Mouse (Mus musculus): ENCODE measurements at regions not wholly inside any gene's neighbourhood (a gene's known extent, or its start where the extent isn't known, plus 50 kb on each side); places are given as distances from the start of the nearest gene placed in this dataset.
A peak's percentile ranks its signal among the peaks of the same experiment; 100 is the strongest.

- no peak for DNase-seq (ENCODE audit: low spot score in 2 of 2)
Observed at GRCm38 (mm10) chr3:49096118-49096517, 661.0 kb downstream of the Pcdh18 start.

GRCm38 (mm10) chr3:49093818-49094680 lies 663.1 kb downstream of the Pcdh18 start:
- DNase-seq (ENCODE audit: low spot score in 2 of 2) = peak; percentile 68 to 69

- DNase-seq (ENCODE audit: low spot score in 2 of 2) = no peak
Observed at GRCm38 (mm10) chr3:49068801-49069200, 688.3 kb downstream of the Pcdh18 start.

- DNase-seq (ENCODE audit: low spot score in 2 of 2) = no peak
Observed at GRCm38 (mm10) chr3:49062081-49062480, 695.0 kb downstream of the Pcdh18 start.

GRCm38 (mm10) chr3:49032981-49033380 lies 724.1 kb downstream of the Pcdh18 start:
- DNase-seq (ENCODE audit: low spot score in 2 of 2) = peak in 1 of 2 experiments; percentile 2

GRCm38 (mm10) chr3:49009211-49009967 lies 747.7 kb downstream of the Pcdh18 start:
- no peak for DNase-seq (ENCODE audit: low spot score in 2 of 2)

Data from left cerebral cortex, adult 18-20 months (tissue).